Mouse (Mus musculus) heart, postnatal 0 days (tissue): ENCODE results near the gene Vmac.

ENCODE experiments used
- CTCF ChIP-seq: IDR thresholded peaks from 2 replicates; pipeline ENCODE4 v1.5.1; 2016; ENCODE audit warnings: antibody characterized with exemption, control low read depth, low read depth
- EP300 ChIP-seq: IDR thresholded peaks from 2 replicates; pipeline ENCODE4 v1.6.1; 2016; ENCODE audit warnings: antibody characterized with exemption, low read depth

DNA sequence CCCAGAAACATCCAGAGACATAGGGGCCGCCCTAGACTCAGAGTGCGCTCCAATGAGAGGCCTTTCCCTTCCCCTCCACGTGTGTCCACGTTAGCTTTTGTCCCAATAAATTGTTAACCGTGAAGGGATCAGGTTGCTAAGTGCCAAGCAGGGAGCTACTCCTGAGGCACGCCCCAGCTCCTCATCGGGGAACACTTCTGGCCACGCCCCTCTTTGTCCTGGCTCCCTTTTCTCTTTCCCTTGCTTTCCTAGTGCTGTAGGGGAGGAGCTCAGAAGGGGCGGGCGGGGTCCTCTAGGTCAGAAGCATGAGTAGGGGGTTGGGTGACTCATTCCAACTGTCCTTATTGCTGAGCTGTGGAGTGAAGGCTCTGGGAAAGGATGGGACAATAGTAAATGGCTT is 53.5 kb downstream of the Vmac start:
- TF ChIP-seq CTCF (no peak), EP300 (no peak)
